Mouse (Mus musculus) E14TG2a.4 (cell line): ENCODE measurements at regions not wholly inside any gene's neighbourhood (a gene's known extent, or its start where the extent isn't known, plus 50 kb on each side); places are given as distances from the start of the nearest gene placed in this dataset.
A peak's percentile ranks its signal among the peaks of the same experiment; 100 is the strongest.

Source experiments
- H3K27me3 ChIP-seq: 2 replicates; pipeline ENCODE4 v1.6.1; 2014; ENCODE audit warnings: low read length, control low read depth; ENCODE audit not compliant: insufficient read depth
- H3K36me3 ChIP-seq: 2 replicates; pipeline ENCODE4 v1.6.1; 2014; ENCODE audit warnings: low read length, control low read depth; ENCODE audit not compliant: insufficient read depth
- H3K4me1 ChIP-seq: replicated peaks from 2 replicates; pipeline ENCODE4 v1.6.1; 2014; ENCODE audit warnings: low read depth, low read length, control low read depth
- H3K4me3 ChIP-seq: replicated peaks from 2 replicates; pipeline ENCODE4 v1.5.1; 2014; ENCODE audit warnings: mild to moderate bottlenecking, low read length
- H3K9me3 ChIP-seq: 2 replicates; pipeline ENCODE4 v1.6.1; 2014; ENCODE audit warnings: low read length, control low read depth
- CTCF ChIP-seq: conservative IDR thresholded peaks from 2 replicates; pipeline ENCODE4 v1.5.1; 2014; ENCODE audit warnings: low read length
- NANOG ChIP-seq: IDR thresholded peaks from 2 replicates; pipeline ENCODE4 v1.6.1; 2014; ENCODE audit warnings: borderline replicate concordance, low read length, mixed read lengths
- POU5F1 ChIP-seq: IDR thresholded peaks from 2 replicates; pipeline ENCODE4 v1.6.1; 2014; ENCODE audit warnings: low read length, borderline replicate concordance

- Histone ChIP-seq H3K36me3 (no peaks in the 10 kb centered on the region), H3K4me3 (no peak overlapping the region), H3K27me3 (no peaks in the 10 kb centered on the region), H3K4me1 (no peaks in the 10 kb centered on the region), H3K9me3 (no peaks in the 10 kb centered on the region)
- TF ChIP-seq CTCF (no peak), NANOG (no peak), POU5F1 (no peak)
Observed at GRCm38 (mm10) chr1:55947618-55948283, 542.0 kb downstream of the Plcl1 start.

- Histone ChIP-seq H3K4me1 (no peaks in the 10 kb centered on the region), H3K27me3 (no peaks in the 10 kb centered on the region), H3K9me3 (no peaks in the 10 kb centered on the region), H3K36me3 (no peaks in the 10 kb centered on the region), H3K4me3 (no peak overlapping the region)
- TF ChIP-seq NANOG (no peak), CTCF (no peak), POU5F1 (no peak)
Observed at GRCm38 (mm10) chr1:55949606-55950005, 543.9 kb downstream of the Plcl1 start.

GRCm38 (mm10) chr1:55957804-55958445, 552.2 kb downstream of the Plcl1 start:
- H3K4me1 ChIP-seq = no peaks in the 10 kb centered on the region
- no peak overlapping the region for H3K4me3 ChIP-seq
- H3K36me3 ChIP-seq = no peaks in the 10 kb centered on the region
- TF ChIP-seq POU5F1 = no peak
- TF ChIP-seq NANOG = no peak
- no peak for TF ChIP-seq CTCF
- H3K9me3 ChIP-seq = no peaks in the 10 kb centered on the region
- no peaks in the 10 kb centered on the region for H3K27me3 ChIP-seq

GRCm38 (mm10) chr1:55960291-55960690, 554.6 kb downstream of the Plcl1 start:
- H3K27me3 ChIP-seq = no peaks in the 10 kb centered on the region
- no peaks in the 10 kb centered on the region for H3K4me1 ChIP-seq
- peak; percentile 87 for TF ChIP-seq CTCF
- TF ChIP-seq POU5F1 = no peak
- no peak for TF ChIP-seq NANOG
- no peaks in the 10 kb centered on the region for H3K9me3 ChIP-seq
- H3K36me3 ChIP-seq = no peaks in the 10 kb centered on the region
- no peak overlapping the region for H3K4me3 ChIP-seq

GRCm38 (mm10) chr1:55963867-55964266, 558.1 kb downstream of the Plcl1 start:
- Histone ChIP-seq H3K9me3 (no peaks in the 10 kb centered on the region), H3K36me3 (no peaks in the 10 kb centered on the region), H3K27me3 (no peaks in the 10 kb centered on the region), H3K4me3 (no peak overlapping the region), H3K4me1 (peaks cover 13% of the 10 kb centered on the region; the same call in 1 of the 2 replicates)
- TF ChIP-seq CTCF (no peak), POU5F1 (no peak), NANOG (no peak)

- peaks cover 13% of the 10 kb centered on the region; the same call in 1 of the 2 replicates for H3K4me1 ChIP-seq
- H3K36me3 ChIP-seq = no peaks in the 10 kb centered on the region
- no peak overlapping the region for H3K4me3 ChIP-seq
- no peaks in the 10 kb centered on the region for H3K27me3 ChIP-seq
- no peaks in the 10 kb centered on the region for H3K9me3 ChIP-seq
- TF ChIP-seq POU5F1 (no peak), NANOG (peak; percentile 79), CTCF (no peak)
Observed at GRCm38 (mm10) chr1:55966273-55966672, 560.6 kb downstream of the Plcl1 start.

- H3K4me1 ChIP-seq = peaks cover 13% of the 10 kb centered on the region; the same call in 1 of the 2 replicates
- no peaks in the 10 kb centered on the region for H3K27me3 ChIP-seq
- H3K9me3 ChIP-seq = no peaks in the 10 kb centered on the region
- H3K36me3 ChIP-seq = no peaks in the 10 kb centered on the region
- H3K4me3 ChIP-seq = no peak overlapping the region
- TF ChIP-seq POU5F1 (no peak), NANOG (no peak), CTCF (no peak)
Observed at GRCm38 (mm10) chr1:55967869-55968268, 562.1 kb downstream of the Plcl1 start.

GRCm38 (mm10) chr1:55977796-55978195, 572.1 kb downstream of the Plcl1 start:
- TF ChIP-seq CTCF (no peak), NANOG (no peak), POU5F1 (no peak)

GRCm38 (mm10) chr1:55983522-55984066, 577.9 kb downstream of the Plcl1 start:
- H3K4me1 ChIP-seq = no peaks in the 10 kb centered on the region
- H3K36me3 ChIP-seq = no peaks in the 10 kb centered on the region
- TF ChIP-seq NANOG (no peak), CTCF (no peak), POU5F1 (no peak)
- no peaks in the 10 kb centered on the region for H3K9me3 ChIP-seq
- H3K27me3 ChIP-seq = no peaks in the 10 kb centered on the region
- H3K4me3 ChIP-seq = no peak overlapping the region

More at GRCm38 (mm10) chr1:55977796-55978195, 572.1 kb downstream of the Plcl1 start:
- no peak overlapping the region for H3K4me3 ChIP-seq
- H3K4me1 ChIP-seq = peaks cover 4% of the 10 kb centered on the region; the same call in 1 of the 2 replicates
- no peaks in the 10 kb centered on the region for H3K27me3 ChIP-seq
- H3K9me3 ChIP-seq = no peaks in the 10 kb centered on the region
- no peaks in the 10 kb centered on the region for H3K36me3 ChIP-seq
